Mouse (Mus musculus): ENCODE results near the gene Nagpa. TPM values are rescaled to one million over a fixed set of nuclear protein-coding genes. Genes with fewer than 3 reads are reported as not detected.
"Not testable (repeated sequence)": the region's sequence is repeated elsewhere in the genome, so short reads cannot be mapped to it uniquely, and the experiment has no call there.

Gene Nagpa
- polyA plus RNA-seq, 1 experiment: 38.8 TPM

DNA sequence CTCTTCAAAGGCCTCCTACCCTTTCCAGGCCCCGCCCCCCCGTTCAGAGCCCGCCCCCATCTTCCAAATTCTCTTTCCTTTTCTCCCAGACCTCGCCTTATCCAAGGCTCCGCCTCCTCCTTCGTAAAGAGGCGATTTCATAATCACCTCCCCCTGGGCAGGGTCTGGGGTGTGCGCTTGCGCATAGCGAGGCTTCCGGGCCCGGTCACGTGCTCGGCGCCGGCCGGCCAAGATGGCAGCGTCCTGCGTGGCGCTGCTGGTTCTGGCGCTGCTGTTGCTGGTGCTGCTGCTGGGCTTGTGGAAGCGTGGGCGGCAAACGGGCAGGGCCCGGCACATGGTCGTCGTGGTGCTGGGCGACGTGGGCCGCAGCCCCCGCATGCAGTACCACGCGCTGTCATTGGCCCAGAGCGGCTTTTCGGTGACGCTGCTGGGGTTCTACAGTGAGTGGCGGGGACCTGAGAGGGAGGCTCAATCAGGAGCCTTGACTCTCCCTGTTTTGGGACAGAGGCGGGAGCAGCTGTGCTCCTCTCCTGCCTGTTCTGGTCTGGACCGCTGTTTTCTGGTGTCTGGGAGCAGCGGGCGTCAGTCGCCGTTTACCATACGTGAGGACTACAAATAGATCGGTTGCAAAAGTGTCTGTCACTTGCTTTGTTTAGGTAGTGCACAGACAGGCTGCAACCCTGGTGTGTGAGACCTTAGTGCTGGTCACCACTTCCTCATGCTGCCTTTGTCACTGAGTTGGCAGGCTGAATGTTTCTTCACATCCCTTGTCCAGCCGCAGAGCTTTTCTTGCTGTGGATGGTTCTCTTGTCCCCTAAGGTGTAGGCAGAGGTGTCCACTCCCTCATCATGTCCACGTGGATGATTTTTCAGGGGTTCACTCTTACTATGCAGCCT lies 29.9 kb upstream of the Nagpa start, which contains the start of gene Alg1:
Gene Alg1 (plus strand): TSS at position 204 of the 896 bp plus-strand sequence.
- H3K27me3 ChIP-seq (ENCODE audit: control insufficient read depth, insufficient read depth, low read length): no peaks in the 10 kb centered on the region
- peak within 1 kb of the TSS; percentile 96 for H3K4me3 ChIP-seq (ENCODE audit: low read depth, low read length)
- WGBS: under 1% methylated on average over 47 of the region's 47 CpGs
- peak within 1 kb of the TSS; percentile 5; the same call in 1 of the 2 replicates for H3K27ac ChIP-seq (ENCODE audit: insufficient read depth, low read depth, low read length)
- peaks cover 5% of the 10 kb centered on the region; the same call in 1 of the 2 replicates for H3K4me1 ChIP-seq (ENCODE audit: control insufficient read depth, insufficient read depth, insufficient read length, low read length)
- TF ChIP-seq CTCF (IDR thresholded peaks at IDR 0.05; ENCODE audit: extremely low read depth, insufficient read length, insufficient replicate concordance, low read depth, low read length) (no peak), POLR2A (IDR thresholded peaks at IDR 0.05; ENCODE audit: low read depth, low read length) (peak; percentile 96)
- H3K36me3 ChIP-seq (ENCODE audit: control insufficient read depth, insufficient read depth, low read length): no peaks in the 10 kb centered on the region

DNA sequence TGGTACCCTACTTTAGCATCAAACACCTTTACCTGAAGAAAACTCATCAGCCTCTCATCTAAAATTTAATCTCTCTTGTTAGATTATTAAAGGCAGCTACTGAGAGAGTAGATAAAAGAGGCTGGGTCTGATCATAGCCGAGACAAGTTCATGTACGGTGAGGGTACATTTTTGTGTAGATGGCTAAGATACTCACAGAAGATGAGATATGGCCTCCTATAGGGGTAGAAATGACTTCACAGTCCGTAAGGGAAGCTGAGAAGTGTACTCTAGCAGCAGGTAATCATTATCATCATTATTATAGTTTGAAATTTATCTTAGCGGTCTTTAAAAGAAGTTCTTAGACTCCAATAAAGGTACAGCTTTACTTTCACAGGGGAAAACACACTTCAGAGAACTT lies 29.2 kb upstream of the Nagpa start:
- Histone ChIP-seq H3K4me3 (ENCODE audit: low read depth, low read length) (no peak overlapping the region), H3K36me3 (ENCODE audit: control insufficient read depth, insufficient read depth, low read length) (no peaks in the 10 kb centered on the region), H3K27me3 (ENCODE audit: control insufficient read depth, insufficient read depth, low read length) (no peaks in the 10 kb centered on the region), H3K4me1 (ENCODE audit: control insufficient read depth, insufficient read depth, insufficient read length, low read length) (peaks cover 5% of the 10 kb centered on the region; the same call in 1 of the 2 replicates), H3K27ac (ENCODE audit: insufficient read depth, low read depth, low read length) (no peak overlapping the region)
- WGBS: 62% methylated on average over 4 of the region's 4 CpGs
- TF ChIP-seq CTCF (IDR thresholded peaks at IDR 0.05; ENCODE audit: extremely low read depth, insufficient read length, insufficient replicate concordance, low read depth, low read length): no peak
- no peak for TF ChIP-seq POLR2A (IDR thresholded peaks at IDR 0.05; ENCODE audit: low read depth, low read length)

DNA sequence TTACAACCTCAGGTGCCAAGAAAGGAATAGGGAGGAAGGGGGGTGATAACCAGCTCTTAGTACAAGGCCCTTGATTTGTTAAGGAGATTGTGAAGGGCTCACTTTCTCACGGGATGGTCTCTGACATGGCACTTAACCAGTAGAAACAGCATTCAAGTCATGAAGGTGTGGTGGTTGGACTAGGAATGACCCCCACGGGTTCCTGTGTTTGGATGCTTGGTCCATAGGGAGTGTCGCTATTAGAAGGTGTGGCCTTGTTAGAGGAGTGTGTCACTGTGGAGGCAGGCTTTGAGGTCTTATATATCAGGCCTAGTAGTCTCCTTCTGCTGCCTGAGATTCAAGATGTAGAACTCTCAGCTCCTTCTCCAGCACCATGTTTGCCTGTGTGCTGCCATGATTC lies 24.3 kb upstream of the Nagpa start:
- WGBS: 37% methylated on average over 3 of the region's 3 CpGs
- not testable (repeated sequence) for H3K27ac ChIP-seq (ENCODE audit: insufficient read depth, low read depth, low read length); H3K4me3 ChIP-seq (ENCODE audit: low read depth, low read length); H3K4me1 ChIP-seq (ENCODE audit: control insufficient read depth, insufficient read depth, insufficient read length, low read length); H3K27me3 ChIP-seq (ENCODE audit: control insufficient read depth, insufficient read depth, low read length); H3K36me3 ChIP-seq (ENCODE audit: control insufficient read depth, insufficient read depth, low read length)

DNA sequence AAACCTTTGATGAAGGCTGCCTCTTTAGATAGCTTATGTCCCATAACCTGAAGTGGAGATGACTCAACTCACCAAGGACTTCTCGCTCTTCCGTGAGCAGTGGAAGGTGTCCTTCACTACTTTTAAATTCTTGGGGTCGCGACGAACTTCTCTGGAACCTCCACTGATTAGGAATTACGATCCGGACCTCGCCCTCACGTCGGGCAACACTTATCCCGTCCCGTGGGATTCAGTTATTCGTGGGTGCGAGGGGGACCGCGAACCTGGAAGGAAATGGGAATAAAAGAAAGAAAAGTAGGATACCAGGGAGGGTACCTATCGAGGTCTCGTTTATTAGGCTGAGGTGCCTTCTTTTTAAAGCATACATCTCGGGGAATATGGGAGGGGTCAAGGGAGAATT lies 23.7 kb upstream of the Nagpa start:
- WGBS: 33% methylated on average over 19 of the region's 19 CpGs

DNA sequence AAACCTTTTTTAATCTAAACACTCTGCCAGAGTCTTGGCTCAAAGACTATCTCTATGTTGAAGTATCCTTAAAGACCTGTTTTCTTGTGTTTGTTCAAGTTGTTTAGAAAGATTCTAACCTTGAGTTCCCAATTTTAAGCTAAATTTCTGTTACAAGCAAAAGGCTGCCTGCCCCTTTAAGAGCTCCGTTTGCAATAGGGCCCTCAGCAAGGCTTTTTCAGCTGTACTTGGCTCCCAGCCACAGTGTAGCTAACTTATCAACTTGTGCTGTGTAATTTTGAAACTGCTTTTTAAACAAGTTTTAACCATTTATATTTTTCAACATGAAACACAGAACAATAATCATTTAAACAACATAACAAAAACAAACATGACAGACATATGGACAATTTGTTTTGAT lies 22.7 kb upstream of the Nagpa start:
- H3K27ac ChIP-seq (ENCODE audit: insufficient read depth, low read depth, low read length); H3K4me1 ChIP-seq (ENCODE audit: control insufficient read depth, insufficient read depth, insufficient read length, low read length); H3K27me3 ChIP-seq (ENCODE audit: control insufficient read depth, insufficient read depth, low read length); H3K4me3 ChIP-seq (ENCODE audit: low read depth, low read length); H3K36me3 ChIP-seq (ENCODE audit: control insufficient read depth, insufficient read depth, low read length): not testable (repeated sequence)
- WGBS: 2% methylated on average over 1 of the region's 1 CpGs

More for the DNA sequence above, 23.7 kb upstream of the Nagpa start:
- H3K4me1 ChIP-seq (ENCODE audit: control insufficient read depth, insufficient read depth, insufficient read length, low read length); H3K27ac ChIP-seq (ENCODE audit: insufficient read depth, low read depth, low read length); H3K4me3 ChIP-seq (ENCODE audit: low read depth, low read length); H3K27me3 ChIP-seq (ENCODE audit: control insufficient read depth, insufficient read depth, low read length); H3K36me3 ChIP-seq (ENCODE audit: control insufficient read depth, insufficient read depth, low read length): not testable (repeated sequence)

DNA sequence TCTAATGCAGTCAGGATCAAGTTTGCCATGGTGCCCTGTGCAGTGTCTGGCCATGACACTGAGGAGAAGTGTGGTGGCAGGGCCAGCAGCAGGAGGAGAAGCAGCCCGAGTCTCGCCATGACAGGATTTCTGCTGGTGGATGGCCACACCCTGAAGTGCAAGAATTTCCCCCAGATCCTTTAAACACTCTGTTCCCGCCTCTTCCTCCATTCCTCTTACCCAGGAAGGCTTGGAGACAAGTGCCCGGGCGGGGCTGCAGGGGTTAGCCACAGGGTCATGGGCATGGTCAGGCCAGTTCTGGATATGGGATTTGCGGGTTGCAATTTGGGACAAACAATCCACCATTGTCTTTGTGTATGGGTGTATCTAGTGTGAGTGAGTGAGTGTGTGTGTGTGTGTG lies 18.3 kb upstream of the Nagpa start, which contains the start of gene AU021092:
Gene AU021092 (minus strand): TSS at position 160 of the 400 bp plus-strand sequence.
- TF ChIP-seq POLR2A (IDR thresholded peaks at IDR 0.05; ENCODE audit: low read depth, low read length): no peak
- TF ChIP-seq CTCF (IDR thresholded peaks at IDR 0.05; ENCODE audit: extremely low read depth, insufficient read length, insufficient replicate concordance, low read depth, low read length): no peak
- 40% methylated on average over 6 of the region's 6 CpGs for WGBS

DNA sequence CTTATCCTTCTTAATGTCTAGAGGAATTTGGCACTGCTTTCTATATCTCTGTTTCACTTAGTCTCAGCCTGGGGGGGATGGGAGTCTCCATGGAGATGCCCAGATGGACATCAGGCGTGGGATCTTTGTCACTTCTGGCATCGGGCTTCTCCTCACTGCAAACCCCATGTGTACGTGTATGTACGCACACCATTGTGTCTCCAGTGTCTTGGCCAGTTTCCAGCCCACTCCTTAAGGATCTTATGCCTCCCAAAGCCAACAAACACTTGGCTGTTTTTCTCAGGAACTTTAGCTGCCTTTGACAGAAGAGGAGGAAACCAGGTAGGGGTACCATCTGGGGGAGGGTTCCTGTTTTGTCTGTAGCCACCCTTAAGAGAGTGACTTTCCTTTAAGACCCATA lies 17.6 kb upstream of the Nagpa start:
- WGBS: 35% methylated on average over 4 of the region's 4 CpGs
- Histone ChIP-seq H3K36me3 (ENCODE audit: control insufficient read depth, insufficient read depth, low read length) (no peaks in the 10 kb centered on the region), H3K27ac (ENCODE audit: insufficient read depth, low read depth, low read length) (no peak overlapping the region), H3K4me1 (ENCODE audit: control insufficient read depth, insufficient read depth, insufficient read length, low read length) (no peaks in the 10 kb centered on the region; the same call in 1 of the 2 replicates), H3K27me3 (ENCODE audit: control insufficient read depth, insufficient read depth, low read length) (no peaks in the 10 kb centered on the region), H3K4me3 (ENCODE audit: low read depth, low read length) (no peak overlapping the region)
- TF ChIP-seq POLR2A (IDR thresholded peaks at IDR 0.05; ENCODE audit: low read depth, low read length): no peak
- no peak for TF ChIP-seq CTCF (IDR thresholded peaks at IDR 0.05; ENCODE audit: extremely low read depth, insufficient read length, insufficient replicate concordance, low read depth, low read length)

More for the DNA sequence above, 18.3 kb upstream of the Nagpa start, which contains the start of gene AU021092:
- H3K27ac ChIP-seq (ENCODE audit: insufficient read depth, low read depth, low read length): no peak within 1 kb of the TSS
- H3K36me3 ChIP-seq (ENCODE audit: control insufficient read depth, insufficient read depth, low read length): no peaks in the 10 kb centered on the region
- no peaks in the 10 kb centered on the region for H3K4me1 ChIP-seq (ENCODE audit: control insufficient read depth, insufficient read depth, insufficient read length, low read length)
- H3K27me3 ChIP-seq (ENCODE audit: control insufficient read depth, insufficient read depth, low read length): no peaks in the 10 kb centered on the region
- peak within 1 kb of the TSS; percentile 27 for H3K4me3 ChIP-seq (ENCODE audit: low read depth, low read length)
